Mouse (Mus musculus) lung, postnatal 25 days (tissue): ENCODE measurements at regions not wholly inside any gene's neighbourhood (a gene's known extent, or its start where the extent isn't known, plus 50 kb on each side); places are given as distances from the start of the nearest gene placed in this dataset.

Experiments used
- DNase-seq: peaks from one replicate; pipeline ENCODE4 v3.0.0; 2022; ENCODE audit warnings: low spot score

- DNase-seq = no peak
These were observed 107.2 kb upstream of the Eepd1 start for GRCm38 (mm10) chr9:25374161-25374560.

GRCm38 (mm10) chr9:25376209-25376608 is 105.1 kb upstream of the Eepd1 start:
- peak; percentile 28 for DNase-seq

- peak; percentile 28 for DNase-seq
These were observed 103.3 kb upstream of the Eepd1 start for GRCm38 (mm10) chr9:25377771-25378747.

- DNase-seq = peak; percentile 20
These were observed 96.0 kb upstream of the Eepd1 start for GRCm38 (mm10) chr9:25385333-25385732.

- DNase-seq = no peak
These were observed 93.3 kb upstream of the Eepd1 start for GRCm38 (mm10) chr9:25387876-25388650.

- DNase-seq = no peak
These were observed 92.0 kb upstream of the Eepd1 start for GRCm38 (mm10) chr9:25389351-25389750.

- no peak for DNase-seq
These were observed 80.6 kb upstream of the Eepd1 start for GRCm38 (mm10) chr9:25400647-25401335.

GRCm38 (mm10) chr9:25405848-25406247 is 75.5 kb upstream of the Eepd1 start:
- DNase-seq = no peak

- DNase-seq = no peak
These were observed 72.8 kb upstream of the Eepd1 start for GRCm38 (mm10) chr9:25408518-25408917.

GRCm38 (mm10) chr9:25409729-25410128 is 71.6 kb upstream of the Eepd1 start:
- no peak for DNase-seq

- DNase-seq = no peak
These were observed 67.5 kb upstream of the Eepd1 start for GRCm38 (mm10) chr9:25413873-25414272.

- no peak for DNase-seq
These were observed 67.0 kb upstream of the Eepd1 start for GRCm38 (mm10) chr9:25414315-25414714.

GRCm38 (mm10) chr9:25426941-25427340 is 54.4 kb upstream of the Eepd1 start:
- no peak for DNase-seq

GRCm38 (mm10) chr9:25429450-25430213 is 51.7 kb upstream of the Eepd1 start:
- no peak for DNase-seq
